Mouse (Mus musculus) neural tube, embryonic 15.5 days (tissue): ENCODE data around the gene Mrpl34. TPM values are rescaled to one million over a fixed set of nuclear protein-coding genes. Genes with fewer than 3 reads are reported as not detected.
A peak's percentile ranks its signal among the peaks of the same experiment; 100 is the strongest.

Source experiments
- ATAC-seq: fragments of 200-750 bp; cut with Nextera tagmentation; 2 replicates; pipeline ENCODE4 v1.8.0; 2017; ENCODE audit warnings: mild to moderate bottlenecking, moderate TSS enrichment, moderate library complexity; ENCODE audit not compliant: low FRiP score
- H3K27ac ChIP-seq: fragments of 300-500 bp; sonication (generic); replicated peaks from 2 replicates; pipeline ENCODE4 v1.5.1; 2015; ENCODE audit warnings: mild to moderate bottlenecking, inconsistent platforms
- H3K27me3 ChIP-seq: fragments of 300-500 bp; sonication (generic); replicated peaks from 2 replicates; pipeline ENCODE4 v1.6.1; 2015; ENCODE audit warnings: inconsistent platforms
- H3K36me3 ChIP-seq: fragments of 300-500 bp; sonication (generic); 2 replicates; pipeline ENCODE4 v1.6.1; 2015; ENCODE audit warnings: inconsistent platforms
- H3K4me1 ChIP-seq: fragments of 300-500 bp; sonication (generic); 2 replicates; pipeline ENCODE4 v1.6.1; 2015; ENCODE audit warnings: inconsistent platforms
- H3K4me2 ChIP-seq: fragments of 300-500 bp; sonication (generic); 2 replicates; pipeline ENCODE4 v1.6.1; 2015; ENCODE audit warnings: inconsistent platforms, mild to moderate bottlenecking, moderate library complexity
- H3K4me3 ChIP-seq: fragments of 300-500 bp; sonication (generic); replicated peaks from 2 replicates; pipeline ENCODE4 v1.5.1; 2015; ENCODE audit warnings: mild to moderate bottlenecking, inconsistent platforms
- H3K9ac ChIP-seq: fragments of 300-500 bp; sonication (generic); replicated peaks from 2 replicates; pipeline ENCODE4 v1.6.1; 2015; ENCODE audit warnings: mild to moderate bottlenecking, inconsistent platforms
- H3K9me3 ChIP-seq: fragments of 300-500 bp; sonication (generic); replicated peaks from 2 replicates; pipeline ENCODE4 v1.6.1; 2016; ENCODE audit warnings: inconsistent platforms
- WGBS: fragments of 180-500 bp; shearing (Covaris S2); methylation state at CpG from one replicate; pipeline ENCODE4 v1.1.7; 2015; ENCODE audit warnings: mixed read lengths; 5-methylcytosine and 5-hydroxymethylcytosine counted together
- polyA plus RNA-seq: library from polyadenylated mRNA; unstranded; fragments of >200 nt; fragmentation: Nextera tagmentation; extraction: Ambion mirVana; gene quantifications from 2 replicates; pipeline ENCODE4 v1.2.1, GENCODE M21; 2015

Gene Mrpl34
- polyA plus RNA-seq, 1 experiment from 2014 or later, result 182 TPM

DNA sequence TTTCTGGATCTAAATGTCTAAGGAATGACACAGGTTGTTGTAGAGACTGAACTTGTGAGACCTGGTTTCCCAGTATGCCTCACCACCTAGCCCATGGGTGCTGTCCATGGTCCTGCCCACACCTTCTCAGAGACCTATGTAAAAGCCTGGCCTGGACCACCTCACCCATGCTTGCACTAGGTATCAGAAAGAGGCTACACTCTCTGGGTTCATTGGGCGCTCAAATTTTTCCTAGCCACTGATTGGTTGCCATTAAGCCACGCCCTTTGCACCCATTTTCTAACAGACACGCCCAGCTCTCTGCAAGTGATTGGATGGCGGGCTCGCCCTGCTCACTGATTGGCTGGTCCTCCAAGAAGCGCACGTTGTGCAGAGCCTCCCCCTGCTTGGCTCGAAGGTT lies 19.2 kb downstream of the Mrpl34 start:
- WGBS, result 46% methylated on average over 8 of the region's 8 CpGs
- H3K9me3 ChIP-seq, result no peaks in the 10 kb centered on the region
- H3K27ac ChIP-seq, result no peak overlapping the region
- peaks cover 54% of the 10 kb centered on the region for H3K4me1 ChIP-seq
- no peaks in the 10 kb centered on the region for H3K27me3 ChIP-seq
- H3K9ac ChIP-seq, result no peak overlapping the region
- H3K4me2 ChIP-seq, result 0 out of 2 replicates have a peak overlapping the region, but pooled peaks have one; percentile 86
- peaks cover 34% of the 10 kb centered on the region for H3K36me3 ChIP-seq
- ATAC-seq, result no peak
- H3K4me3 ChIP-seq, result no peak overlapping the region

DNA sequence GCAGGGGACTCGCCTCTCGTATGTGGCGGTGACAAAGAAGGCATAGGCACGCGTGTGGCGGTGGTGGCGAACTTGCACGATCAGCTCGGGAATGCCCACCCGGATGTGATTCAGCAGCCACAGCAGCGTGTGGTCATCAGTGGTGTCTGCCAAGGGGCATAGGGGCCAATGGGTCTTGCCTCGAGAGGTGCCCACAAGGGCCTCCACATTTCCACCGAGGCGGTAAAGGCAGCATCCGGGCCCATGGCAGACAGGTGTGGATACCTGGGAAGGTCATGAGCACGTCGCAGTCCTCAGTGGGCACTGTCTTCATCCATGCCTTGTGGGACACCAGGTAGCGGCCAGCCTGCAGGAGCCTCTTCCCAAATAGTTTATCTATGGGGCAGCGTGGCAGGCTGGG lies 20.0 kb downstream of the Mrpl34 start:
- peaks cover 27% of the 10 kb centered on the region for H3K36me3 ChIP-seq
- ATAC-seq, result no peak
- no peaks in the 10 kb centered on the region for H3K9me3 ChIP-seq
- peak overlapping the region; percentile 99 for H3K9ac ChIP-seq
- 95% methylated on average over 19 of the region's 19 CpGs for WGBS
- peak overlapping the region; percentile 86 for H3K4me2 ChIP-seq
- H3K27me3 ChIP-seq, result no peaks in the 10 kb centered on the region
- H3K4me1 ChIP-seq, result peaks cover 62% of the 10 kb centered on the region
- H3K27ac ChIP-seq, result no peak overlapping the region
- H3K4me3 ChIP-seq, result peak overlapping the region; percentile 84

DNA sequence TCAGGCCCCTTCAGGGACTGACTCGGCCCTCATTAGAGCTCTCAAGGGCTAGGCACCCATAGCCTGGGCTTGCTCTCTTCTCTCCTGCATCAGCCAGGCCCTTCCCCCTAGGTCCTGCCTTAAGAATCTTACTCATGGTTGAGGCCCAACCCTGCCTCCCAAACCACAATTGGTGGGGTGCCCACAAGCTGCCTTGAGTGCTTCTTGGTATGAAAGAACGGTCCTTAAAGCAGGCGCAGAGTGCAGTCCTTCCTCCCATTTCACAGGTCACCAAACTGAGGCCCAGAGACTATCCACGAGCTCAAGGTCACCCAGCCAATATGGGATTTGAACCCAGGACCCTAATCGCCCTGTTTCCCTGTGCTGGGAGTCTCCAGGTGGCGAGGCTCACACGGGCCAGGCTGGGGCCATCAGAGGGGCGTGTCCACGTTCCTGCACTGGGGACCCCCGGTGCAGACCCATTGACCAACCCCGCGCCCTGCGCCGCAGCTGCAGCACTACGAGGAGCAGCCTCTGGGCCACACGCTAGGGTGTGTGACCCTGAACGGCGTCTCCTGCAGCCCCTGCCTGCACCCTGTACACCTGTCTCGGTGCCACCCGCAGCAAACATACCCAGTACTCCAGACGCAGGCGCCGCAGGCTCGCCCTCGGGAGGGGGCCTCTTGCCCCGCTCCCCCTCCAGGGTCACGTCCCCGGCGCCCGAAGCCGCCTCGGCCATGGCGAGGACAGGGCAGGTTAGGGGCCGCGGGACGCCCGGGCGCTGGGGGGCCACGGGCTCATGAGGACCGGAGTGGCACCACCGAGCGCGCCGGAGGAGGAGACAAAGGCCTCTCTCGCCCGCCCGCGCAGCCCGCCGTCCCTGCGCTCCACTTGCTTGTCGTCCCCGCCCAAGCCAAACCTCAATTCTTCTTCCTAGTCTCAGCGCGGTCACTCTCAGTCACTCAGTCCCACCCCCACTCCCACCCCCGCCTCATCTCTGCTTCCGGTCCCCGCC lies 20.7 kb downstream of the Mrpl34 start, which contains the start of gene Ano8:
Gene Ano8, minus strand, starts transcription at position 822 of the 994 bp plus-strand sequence.
- peak within 1 kb of the TSS; percentile 86 for H3K4me2 ChIP-seq
- peak within 1 kb of the TSS; percentile 84 for H3K4me3 ChIP-seq
- H3K27me3 ChIP-seq, result no peaks in the 10 kb centered on the region
- peaks cover 69% of the 10 kb centered on the region for H3K4me1 ChIP-seq
- peaks cover 25% of the 10 kb centered on the region for H3K36me3 ChIP-seq
- H3K9me3 ChIP-seq, result no peaks in the 10 kb centered on the region
- WGBS, result 6% methylated on average over 51 of the region's 58 CpGs
- peak; percentile 82 for ATAC-seq
- peak within 1 kb of the TSS; percentile 85 for H3K27ac ChIP-seq
- H3K9ac ChIP-seq, result peak within 1 kb of the TSS; percentile 99

DNA sequence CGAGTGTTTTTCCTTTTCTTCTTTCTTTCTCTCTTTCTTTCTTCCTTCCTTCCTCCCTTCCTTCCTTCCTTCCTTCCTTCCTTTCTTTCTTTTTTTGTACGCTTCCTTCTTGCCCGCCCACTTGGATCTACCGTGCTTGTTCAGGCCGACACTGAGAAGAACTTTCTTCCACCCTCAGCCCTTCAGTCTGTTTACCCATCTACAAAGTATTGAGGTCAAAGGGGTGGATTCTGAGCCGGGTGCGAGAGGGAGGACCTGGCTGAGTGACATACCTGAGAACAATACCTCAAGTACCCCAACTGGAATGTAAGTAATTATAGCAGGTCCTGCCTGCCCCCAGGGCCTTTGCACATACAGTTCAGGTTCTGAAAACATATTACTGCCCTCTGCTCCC lies 21.4 kb downstream of the Mrpl34 start:
- Histone ChIP-seq H3K4me2 (peak overlapping the region; percentile 86), H3K36me3 (peaks cover 26% of the 10 kb centered on the region), H3K9me3 (no peaks in the 10 kb centered on the region), H3K9ac (peak overlapping the region; percentile 37; the same call in 1 of the 2 replicates), H3K4me3 (peak overlapping the region; percentile 84), H3K27ac (peak overlapping the region; percentile 85), H3K4me1 (peaks cover 69% of the 10 kb centered on the region), H3K27me3 (no peaks in the 10 kb centered on the region)
- WGBS, result 23% methylated on average over 7 of the region's 7 CpGs
- no peak for ATAC-seq

DNA sequence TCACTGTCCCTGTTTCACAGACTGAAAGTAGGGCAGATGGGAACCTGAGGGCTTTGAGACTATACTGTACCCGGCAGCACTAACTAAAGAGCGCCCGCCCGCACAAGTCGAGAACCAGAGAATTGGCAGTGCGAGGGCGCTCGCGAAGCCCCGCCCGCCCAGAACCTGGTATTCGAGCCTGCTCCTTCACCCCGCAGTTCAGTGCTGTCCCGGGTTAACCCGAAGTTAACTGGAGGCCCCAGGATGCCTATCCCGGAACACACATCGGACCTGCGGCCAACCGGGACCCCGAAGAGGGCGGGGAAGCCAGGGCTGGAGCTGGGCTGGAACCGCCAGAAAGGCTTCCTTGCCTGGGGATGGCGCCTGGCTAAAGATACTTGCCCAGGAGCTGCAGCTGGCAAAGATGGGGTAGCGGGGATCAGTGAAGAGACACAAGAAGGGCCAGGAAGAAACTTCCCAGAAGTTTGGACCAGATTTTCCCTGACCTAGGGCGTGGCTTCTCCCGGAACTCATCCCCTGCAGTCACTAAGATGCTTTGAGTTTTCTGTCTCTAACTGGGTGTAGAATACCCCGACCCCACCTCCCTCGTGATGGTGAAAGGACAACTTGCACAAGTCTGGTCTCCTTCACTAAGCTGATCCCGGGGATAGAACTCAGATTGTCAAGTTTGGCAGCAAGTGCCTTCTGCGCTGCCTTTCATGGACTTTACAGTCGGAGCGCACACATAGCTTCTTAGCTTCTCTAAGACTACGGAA lies 23.1 kb downstream of the Mrpl34 start, which contains the start of gene Gtpbp3:
Gene Gtpbp3, plus strand, starts transcription at position 413 of the 755 bp plus-strand sequence.
- Histone ChIP-seq H3K36me3 (peaks cover 34% of the 10 kb centered on the region), H3K27ac (peak within 1 kb of the TSS; percentile 83), H3K4me1 (peaks cover 64% of the 10 kb centered on the region), H3K27me3 (no peaks in the 10 kb centered on the region), H3K9me3 (no peaks in the 10 kb centered on the region), H3K4me3 (peak within 1 kb of the TSS; percentile 57), H3K4me2 (peak within 1 kb of the TSS; percentile 99), H3K9ac (peak within 1 kb of the TSS; percentile 74)
- peak; percentile 34; the same call in 1 of the 2 replicates for ATAC-seq
- WGBS, result 1% methylated on average over 33 of the region's 33 CpGs

DNA sequence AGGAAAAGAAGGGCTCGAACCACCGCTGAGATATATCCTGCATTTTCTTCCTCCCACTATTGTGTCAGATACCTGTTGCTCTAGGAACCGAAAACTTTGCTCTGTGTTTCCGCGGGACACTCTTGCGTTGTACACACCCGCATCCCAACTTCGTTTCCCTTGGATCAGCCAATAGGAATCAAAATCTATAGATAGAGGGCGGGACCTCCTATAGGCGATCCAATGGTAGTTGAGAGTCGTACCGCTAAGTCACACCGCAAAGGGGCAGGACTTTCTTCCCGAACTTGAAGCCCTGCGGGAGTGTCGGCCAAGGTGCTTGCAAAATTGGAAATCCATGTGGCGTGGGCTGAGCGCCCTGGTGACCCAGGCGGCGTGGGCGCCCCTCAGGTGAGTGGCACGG lies 23.7 kb downstream of the Mrpl34 start:
- Histone ChIP-seq H3K9ac (peak overlapping the region; percentile 74), H3K9me3 (no peaks in the 10 kb centered on the region), H3K36me3 (peaks cover 37% of the 10 kb centered on the region), H3K4me2 (peak overlapping the region; percentile 99), H3K27ac (peak overlapping the region; percentile 83), H3K27me3 (no peaks in the 10 kb centered on the region), H3K4me3 (peak overlapping the region; percentile 57), H3K4me1 (peaks cover 58% of the 10 kb centered on the region)
- 0% methylated on average over 22 of the region's 22 CpGs for WGBS
- ATAC-seq, result peak; percentile 90

DNA sequence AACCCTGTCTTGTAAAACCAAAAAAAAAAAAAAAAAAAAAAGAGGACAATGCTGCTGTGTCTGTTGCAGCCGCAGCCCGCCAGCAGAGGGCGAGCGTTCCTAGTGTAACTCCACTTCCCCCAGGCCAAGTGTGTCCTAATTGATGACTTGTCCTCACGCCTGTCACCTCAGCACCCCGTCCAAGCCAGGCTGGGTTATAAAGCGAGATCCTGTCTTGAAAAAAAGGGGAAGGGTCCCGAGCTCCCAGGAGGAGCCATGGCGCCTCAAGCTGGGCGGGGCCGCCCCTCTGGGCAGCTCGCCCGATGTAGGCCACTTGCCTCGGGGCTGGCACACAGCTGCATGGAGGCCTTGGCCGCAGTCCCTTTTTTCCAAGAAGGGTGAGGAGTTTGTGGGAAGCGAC lies 30.3 kb downstream of the Mrpl34 start:
- ATAC-seq, result peak; percentile 83
- Histone ChIP-seq H3K27me3 (no peaks in the 10 kb centered on the region), H3K4me2 (peak overlapping the region; percentile 41), H3K9me3 (no peaks in the 10 kb centered on the region), H3K27ac (no peak overlapping the region), H3K4me3 (no peak overlapping the region), H3K4me1 (peaks cover 41% of the 10 kb centered on the region), H3K9ac (no peak overlapping the region), H3K36me3 (peaks cover 36% of the 10 kb centered on the region)
- WGBS, result 16% methylated on average over 16 of the region's 16 CpGs

DNA sequence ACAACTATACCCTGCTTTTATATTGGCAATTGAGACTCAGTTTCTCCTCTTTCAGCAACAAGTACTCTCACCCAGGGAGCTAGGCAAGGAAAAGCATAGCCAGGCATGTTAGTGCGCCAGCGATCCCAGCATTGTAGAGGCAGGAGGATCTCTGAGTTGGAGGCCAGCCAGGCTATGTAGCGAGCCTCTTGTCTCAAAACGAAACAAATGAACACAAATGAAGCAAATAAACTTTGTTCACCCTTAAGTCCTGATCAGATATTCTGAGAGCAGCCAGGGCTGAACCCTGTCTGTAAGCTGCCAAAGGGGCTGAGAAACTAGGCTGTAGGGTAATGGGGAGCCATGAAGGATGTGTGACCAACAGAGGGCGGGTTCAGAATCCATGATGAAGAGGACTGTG lies 31.1 kb downstream of the Mrpl34 start:
- Histone ChIP-seq H3K9me3 (no peaks in the 10 kb centered on the region), H3K9ac (no peak overlapping the region), H3K4me3 (no peak overlapping the region), H3K36me3 (peaks cover 28% of the 10 kb centered on the region), H3K4me1 (peaks cover 37% of the 10 kb centered on the region), H3K4me2 (no peak overlapping the region), H3K27me3 (no peaks in the 10 kb centered on the region), H3K27ac (peak overlapping the region; percentile 51; the same call in 1 of the 2 replicates)
- WGBS, result 89% methylated on average over 5 of the region's 5 CpGs
- no peak for ATAC-seq

DNA sequence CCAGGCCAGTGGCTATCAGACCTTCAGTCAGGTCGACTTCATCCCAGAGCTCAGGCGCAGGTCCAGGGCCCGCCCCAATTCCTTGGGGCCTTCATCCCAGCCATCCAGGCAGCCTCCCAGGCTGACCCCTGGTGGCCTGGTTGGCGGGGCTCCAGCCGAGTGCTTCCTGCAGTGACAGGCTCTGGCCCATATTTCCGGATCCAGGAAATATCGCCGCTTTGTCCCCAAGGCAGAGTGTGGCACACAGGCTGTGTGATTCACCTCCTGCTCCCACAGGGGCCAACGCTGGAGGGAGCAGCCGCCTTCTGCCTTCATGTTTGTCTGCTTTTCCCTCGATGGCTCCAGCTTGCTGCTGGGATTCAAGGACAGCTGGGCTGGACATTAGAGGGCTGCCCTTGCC lies 31.7 kb downstream of the Mrpl34 start:
- WGBS, result 44% methylated on average over 11 of the region's 11 CpGs
- H3K4me1 ChIP-seq, result peaks cover 37% of the 10 kb centered on the region
- H3K9me3 ChIP-seq, result no peaks in the 10 kb centered on the region
- H3K27me3 ChIP-seq, result no peaks in the 10 kb centered on the region
- no peak overlapping the region for H3K4me3 ChIP-seq
- ATAC-seq, result no peak
- H3K36me3 ChIP-seq, result peaks cover 22% of the 10 kb centered on the region
- H3K9ac ChIP-seq, result no peak overlapping the region
- no peak overlapping the region for H3K4me2 ChIP-seq
- H3K27ac ChIP-seq, result peak overlapping the region; percentile 10; the same call in 1 of the 2 replicates

DNA sequence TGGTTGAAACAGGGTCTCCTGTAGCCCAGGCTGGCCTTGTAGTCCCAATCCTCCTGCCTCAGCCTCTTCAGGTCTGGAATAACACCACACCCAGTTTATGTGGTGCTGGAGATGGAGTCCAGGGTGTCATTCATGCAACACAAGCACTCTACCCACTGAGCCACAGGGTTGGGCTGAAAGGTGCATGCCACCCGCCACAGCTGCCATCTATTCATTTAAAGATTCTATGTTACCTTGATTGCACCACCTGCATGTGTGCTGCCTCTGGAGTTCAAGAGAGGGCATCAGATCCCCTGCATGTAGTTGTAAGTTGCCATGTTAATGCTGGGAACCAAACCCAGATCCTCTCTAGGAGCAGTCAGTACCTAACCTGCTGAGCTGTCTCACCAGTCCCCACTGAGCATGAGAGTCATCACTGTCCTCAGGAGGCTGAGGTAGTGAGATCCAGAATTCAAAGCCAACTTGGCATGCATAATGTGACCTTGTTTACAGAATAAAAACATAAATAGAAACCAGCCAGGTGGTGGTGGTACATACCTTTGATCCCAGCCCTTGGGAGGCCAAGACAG lies 32.4 kb downstream of the Mrpl34 start:
- no peak for ATAC-seq
- no peaks in the 10 kb centered on the region for H3K27me3 ChIP-seq
- H3K4me1 ChIP-seq, result peaks cover 37% of the 10 kb centered on the region
- H3K27ac ChIP-seq, result no peak overlapping the region
- 78% methylated on average over 1 of the region's 1 CpGs for WGBS
- no peak overlapping the region for H3K9ac ChIP-seq
- H3K4me3 ChIP-seq, result no peak overlapping the region
- peaks cover 17% of the 10 kb centered on the region for H3K36me3 ChIP-seq
- no peak overlapping the region for H3K4me2 ChIP-seq
- no peaks in the 10 kb centered on the region for H3K9me3 ChIP-seq

DNA sequence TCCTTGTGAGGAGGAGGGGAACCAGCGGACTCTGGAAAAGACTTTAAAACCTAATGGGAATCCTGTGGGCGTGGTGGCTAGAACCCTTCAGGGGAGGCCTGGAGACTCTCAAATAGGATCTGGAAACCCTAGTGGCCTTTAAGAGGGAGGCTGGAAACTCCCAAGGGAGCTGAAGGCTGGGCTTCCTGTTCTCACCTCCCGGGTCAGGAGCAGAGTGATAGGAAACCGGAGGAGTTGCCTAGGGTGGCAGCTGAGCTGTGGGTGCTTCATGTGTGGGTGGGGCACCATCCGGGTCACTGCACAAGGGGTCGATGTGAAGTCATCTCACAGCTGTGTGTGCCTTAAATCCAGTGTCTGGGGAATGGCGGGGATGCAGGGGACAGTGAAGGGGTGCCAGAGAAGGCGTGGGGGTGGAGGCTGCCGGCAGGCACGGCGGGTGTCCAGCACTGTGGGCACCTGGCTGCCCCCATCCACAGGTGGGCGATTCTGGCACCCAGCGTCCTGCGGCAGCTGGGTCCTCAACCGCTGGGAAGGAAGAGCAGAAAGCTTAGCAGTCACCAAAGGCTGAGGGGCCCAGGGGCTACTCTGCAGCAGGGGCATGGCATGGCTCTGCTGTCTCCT lies 33.2 kb downstream of the Mrpl34 start:
- peaks cover 37% of the 10 kb centered on the region for H3K4me1 ChIP-seq
- no peak for ATAC-seq

More for the DNA sequence above, 33.2 kb downstream of the Mrpl34 start:
- Histone ChIP-seq H3K9ac (no peak overlapping the region), H3K27ac (no peak overlapping the region), H3K4me2 (no peak overlapping the region), H3K36me3 (peaks cover 9% of the 10 kb centered on the region), H3K9me3 (no peaks in the 10 kb centered on the region), H3K27me3 (no peaks in the 10 kb centered on the region), H3K4me3 (no peak overlapping the region)
- 25% methylated on average over 15 of the region's 15 CpGs for WGBS
